In genomic region chr1:75983057-75983456, GRCm38 (mm10) we compare ENCODE assay signal across 21 mouse cellular contexts.
DNase-seq lines count a peak whose midpoint lies in the region; ATAC-seq and TF ChIP-seq lines count a peak whose summit lies in the region.
"Had no signal": no experiment of that assay in that cellular context is flagged by ENCODE, and none has a peak within 500 bp of the region (broad histone marks: within the 10 kb centered on the region; RNA-seq: fewer than 3 reads in every experiment).

No protein-coding gene starts in this region.

- no peak for ATAC-seq in midbrain, embryonic 16.5 days
- ATAC-seq in megakaryocyte-erythroid progenitor cell, adult 5-6 weeks (replicated peaks; ENCODE audit: low FRiP score, low TSS enrichment, poor library complexity, severe bottlenecking): no peak
- ATAC-seq: forebrain, embryonic 13.5 days; forebrain, embryonic 16.5 days had no signal

- no peak overlapping the region for H3K4me2 ChIP-seq in midbrain, embryonic 16.5 days (ENCODE audit: low read length)
- H3K4me2 ChIP-seq: embryonic facial prominence, embryonic 13.5 days; embryonic facial prominence, embryonic 15.5 days; forebrain, embryonic 13.5 days had no signal

- no peak overlapping the region for H3K4me3 ChIP-seq in limb, embryonic 10.5 days
- no peak overlapping the region for H3K4me3 ChIP-seq in cerebellum, adult 2 months (replicated peaks; ENCODE audit: insufficient read depth, low read depth, low read length)
- no peak overlapping the region for H3K4me3 ChIP-seq in midbrain, embryonic 16.5 days (ENCODE audit: low read depth, low read length)
- H3K4me3 ChIP-seq: embryonic facial prominence, embryonic 13.5 days; embryonic facial prominence, embryonic 15.5 days; erythroblast, embryonic 14.5 days; forebrain, embryonic 13.5 days had no signal

- no peaks in the 10 kb centered on the region for H3K9me3 ChIP-seq in limb, embryonic 10.5 days (replicated peaks)
- no peaks in the 10 kb centered on the region for H3K9me3 ChIP-seq in midbrain, embryonic 16.5 days (replicated peaks; ENCODE audit: control insufficient read depth, low read length, poor library complexity, severe bottlenecking)
- H3K9me3 ChIP-seq: embryonic facial prominence, embryonic 13.5 days; embryonic facial prominence, embryonic 15.5 days; forebrain, embryonic 13.5 days had no signal

- TF ChIP-seq CTCF in cerebellum, adult 2 months (IDR thresholded peaks at IDR 0.05; ENCODE audit: borderline replicate concordance, insufficient read depth, low read depth, low read length): no peak

- no peak for TF ChIP-seq POLR2A in cerebellum, adult 2 months (IDR thresholded peaks at IDR 0.05; ENCODE audit: borderline replicate concordance, insufficient read depth, low read length)

- H3K36me3 ChIP-seq in limb, embryonic 10.5 days: no peaks in the 10 kb centered on the region
- no peaks in the 10 kb centered on the region for H3K36me3 ChIP-seq in midbrain, embryonic 16.5 days (ENCODE audit: control insufficient read depth, insufficient read depth, low read length)
- H3K36me3 ChIP-seq: embryonic facial prominence, embryonic 13.5 days; embryonic facial prominence, embryonic 15.5 days had no signal

- 48% methylated on average over 8 of the region's 8 CpGs for WGBS in limb, embryonic 10.5 days
- 80% methylated on average over 8 of the region's 8 CpGs for WGBS in cerebellum, adult 2 months
- 61% methylated on average over 8 of the region's 8 CpGs for WGBS in midbrain, embryonic 16.5 days

- peak overlapping the region; percentile 67; the same call in 1 of the 2 replicates for H3K27ac ChIP-seq in limb, embryonic 10.5 days
- no peak overlapping the region for H3K27ac ChIP-seq in cerebellum, adult 2 months (ENCODE audit: insufficient read depth, low read length)
- H3K27ac ChIP-seq in midbrain, embryonic 16.5 days (ENCODE audit: low read length): no peak overlapping the region
- H3K27ac ChIP-seq: embryonic facial prominence, embryonic 13.5 days; embryonic facial prominence, embryonic 15.5 days; forebrain, embryonic 13.5 days had no signal

- DNase-seq in heart, adult 11 months: peak; percentile 7
- no peak for DNase-seq in heart, adult 18-20 months
- peak; percentile 75 for DNase-seq in forelimb bud, embryonic 11.5 days (ENCODE audit: low read depth, low spot score)
- DNase-seq in limb, embryonic 10.5 days (ENCODE audit: low spot score): no peak
- DNase-seq in cerebellum, adult 2 months: no peak
- DNase-seq: adrenal gland, adult 2 months; adrenal gland, postnatal 10 days; adrenal gland, postnatal 25 days; cerebellum, adult 11-12 months; cerebellum, adult 8-10 months; cerebellum, adult 9-11 months; cerebellum, postnatal 14 days; cerebellum, postnatal 36 days; embryo, embryonic 11 days had no signal

- no peaks in the 10 kb centered on the region for H3K27me3 ChIP-seq in limb, embryonic 10.5 days (ENCODE audit: low read depth, poor library complexity, severe bottlenecking)
- no peaks in the 10 kb centered on the region for H3K27me3 ChIP-seq in cerebellum, adult 2 months (ENCODE audit: control insufficient read depth, insufficient read depth, low read length)
- H3K27me3 ChIP-seq in midbrain, embryonic 16.5 days (ENCODE audit: control insufficient read depth, insufficient read depth, low read depth, low read length): no peaks in the 10 kb centered on the region
- H3K27me3 ChIP-seq: forebrain, embryonic 13.5 days had no signal

- no peak overlapping the region for H3K9ac ChIP-seq in midbrain, embryonic 16.5 days (ENCODE audit: low read depth, low read length)
- H3K9ac ChIP-seq: embryonic facial prominence, embryonic 13.5 days; embryonic facial prominence, embryonic 15.5 days; forebrain, embryonic 13.5 days had no signal

- H3K4me1 ChIP-seq in limb, embryonic 10.5 days: peaks cover 30% of the 10 kb centered on the region
- H3K4me1 ChIP-seq in cerebellum, adult 2 months (ENCODE audit: control insufficient read depth, insufficient read depth, low read length): no peaks in the 10 kb centered on the region
- H3K4me1 ChIP-seq in midbrain, embryonic 16.5 days (ENCODE audit: control insufficient read depth, insufficient read depth, low read length): no peaks in the 10 kb centered on the region

Comparison
In these comparisons a context has a peak if more than half of its experiments do, and no peak if none do; other contexts are left out.
1. DNase-seq: peak in heart, adult 11 months (single experiment) and forelimb bud, embryonic 11.5 days (single experiment); none in heart, adult 18-20 months (0 of 2), limb, embryonic 10.5 days (single experiment) and cerebellum, adult 2 months (0 of 2).